Mouse (Mus musculus): ENCODE data around the gene Smarcc1. TPM values are rescaled to one million over a fixed set of nuclear protein-coding genes. Genes with fewer than 3 reads are reported as not detected.
A peak's percentile ranks its signal among the peaks of the same experiment; 100 is the strongest.

Smarcc1 gene
- polyA plus RNA-seq, 1 experiment from 2014 or later = 230 TPM

DNA sequence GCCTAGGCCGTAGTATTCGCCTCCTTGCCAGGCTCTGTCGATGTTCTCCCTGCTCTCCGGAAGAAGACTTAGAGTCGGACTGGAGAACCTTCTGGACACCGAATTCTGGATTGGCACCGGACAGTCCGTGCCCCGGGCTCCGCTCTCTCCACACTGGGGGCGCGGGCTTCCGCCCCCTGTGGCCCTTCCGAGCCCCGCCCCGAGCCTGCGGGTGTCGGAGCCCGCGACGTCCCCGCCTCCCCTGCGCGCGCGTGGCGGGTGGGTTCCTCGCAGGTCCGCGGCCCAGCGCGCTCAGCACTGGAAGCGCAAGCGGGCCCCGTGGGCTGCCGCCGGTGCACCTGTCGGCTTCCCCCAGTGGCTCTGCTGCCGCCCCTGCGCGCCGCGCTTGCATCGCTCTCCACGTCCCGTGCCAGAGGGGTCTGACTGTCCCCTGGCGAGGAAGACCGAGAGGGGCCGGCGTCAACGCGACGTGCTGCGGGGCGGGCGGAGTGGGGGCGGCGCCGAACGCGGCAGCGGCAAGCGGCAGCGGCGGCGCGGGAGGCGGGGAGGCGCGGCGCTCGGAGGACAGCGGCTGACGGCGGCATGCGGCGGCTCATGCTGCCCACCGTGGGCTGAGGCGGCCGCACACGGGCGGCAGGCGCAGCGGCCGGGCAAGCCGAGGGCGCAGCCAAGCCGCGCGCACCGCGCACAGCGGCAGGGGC is 127.5 kb downstream of the Smarcc1 start:
- Histone ChIP-seq H3K9ac (peak overlapping the region; percentile 54), H3K4me3 (peak overlapping the region; percentile 66), H3K9me3 (no peaks in the 10 kb centered on the region), H3K4me1 (peaks cover 16% of the 10 kb centered on the region), H3K27ac (peak overlapping the region; percentile 37; the same call in 1 of the 2 replicates), H3K4me2 (replicated peaks) (peak overlapping the region; percentile 100), H3K36me3 (peaks cover 13% of the 10 kb centered on the region), H3K27me3 (peaks cover 50% of the 10 kb centered on the region)
- ATAC-seq (ENCODE audit: insufficient number of reproducible peaks, insufficient read depth, low FRiP score, low TSS enrichment) = peak; percentile 28
- WGBS = 1% methylated on average over 87 of the region's 93 CpGs

DNA sequence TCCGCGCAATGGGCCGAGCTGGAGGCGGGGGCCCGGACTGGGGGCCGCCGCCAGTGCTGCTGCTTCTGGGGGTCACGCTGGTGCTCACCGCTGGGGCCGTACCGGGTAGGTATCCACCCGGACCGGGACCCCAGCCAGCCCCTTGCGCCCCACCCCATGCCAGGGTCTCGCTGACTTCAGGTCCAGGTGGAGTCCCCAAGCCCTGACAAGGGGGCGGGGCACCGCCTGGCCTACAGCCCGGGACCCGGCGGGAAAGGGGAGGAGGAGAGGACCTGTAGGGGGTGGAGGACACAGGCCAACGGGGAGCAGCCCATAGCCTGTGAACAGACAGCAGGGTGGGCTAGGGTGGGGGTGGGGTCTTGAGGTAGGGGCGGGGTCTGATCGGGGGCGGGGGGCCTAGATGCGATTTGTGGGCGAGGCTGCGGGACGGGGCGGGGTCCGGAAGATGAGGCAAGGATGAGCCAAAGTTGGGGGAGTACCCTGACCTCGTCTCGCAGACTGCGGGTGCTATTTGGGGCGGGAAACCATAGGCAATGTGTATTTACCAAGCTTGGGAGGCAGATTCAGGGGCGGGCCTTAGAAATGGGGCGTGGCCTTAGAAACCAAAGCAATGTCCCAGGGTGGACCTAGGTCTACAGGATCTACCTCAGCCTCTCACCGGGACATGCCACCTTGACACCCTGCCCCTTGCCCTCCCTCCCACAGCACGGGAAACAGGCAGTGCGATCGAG is 128.2 kb downstream of the Smarcc1 start:
- Histone ChIP-seq H3K27me3 (peaks cover 50% of the 10 kb centered on the region), H3K36me3 (peaks cover 7% of the 10 kb centered on the region; the same call in 1 of the 2 replicates), H3K27ac (peak overlapping the region; percentile 37; the same call in 1 of the 2 replicates), H3K4me1 (peaks cover 18% of the 10 kb centered on the region), H3K9ac (peak overlapping the region; percentile 54), H3K9me3 (no peaks in the 10 kb centered on the region), H3K4me2 (replicated peaks) (peak overlapping the region; percentile 100), H3K4me3 (peak overlapping the region; percentile 66)
- 4% methylated on average over 33 of the region's 40 CpGs for WGBS
- ATAC-seq (ENCODE audit: insufficient number of reproducible peaks, insufficient read depth, low FRiP score, low TSS enrichment) = peak; percentile 70

DNA sequence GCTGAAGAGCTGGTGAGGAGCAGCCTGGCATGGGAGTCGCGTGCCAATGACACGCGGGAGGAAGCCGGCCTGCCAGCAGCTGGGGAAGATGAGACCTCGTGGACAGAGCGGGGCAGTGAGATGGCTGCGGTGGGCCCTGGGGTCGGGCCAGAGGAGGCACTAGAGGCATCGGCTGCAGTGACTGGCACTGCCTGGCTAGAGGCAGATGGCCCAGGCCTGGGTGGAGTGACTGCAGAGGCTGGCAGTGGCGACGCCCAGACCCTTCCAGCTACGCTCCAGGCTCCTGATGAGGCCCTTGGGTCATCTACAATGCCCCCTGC is 128.8 kb downstream of the Smarcc1 start:
- peak overlapping the region; percentile 66 for H3K4me3 ChIP-seq
- H3K36me3 ChIP-seq = peaks cover 3% of the 10 kb centered on the region; the same call in 1 of the 2 replicates
- H3K27me3 ChIP-seq = peaks cover 50% of the 10 kb centered on the region
- 50% methylated on average over 13 of the region's 13 CpGs for WGBS
- peak overlapping the region; percentile 38; the same call in 1 of the 2 replicates for H3K9ac ChIP-seq
- H3K27ac ChIP-seq = no peak overlapping the region
- peak overlapping the region; percentile 100 for H3K4me2 ChIP-seq (replicated peaks)
- H3K9me3 ChIP-seq = no peaks in the 10 kb centered on the region
- H3K4me1 ChIP-seq = peaks cover 18% of the 10 kb centered on the region
- peak; percentile 24; the same call in 1 of the 2 replicates for ATAC-seq (ENCODE audit: insufficient number of reproducible peaks, insufficient read depth, low FRiP score, low TSS enrichment)

DNA sequence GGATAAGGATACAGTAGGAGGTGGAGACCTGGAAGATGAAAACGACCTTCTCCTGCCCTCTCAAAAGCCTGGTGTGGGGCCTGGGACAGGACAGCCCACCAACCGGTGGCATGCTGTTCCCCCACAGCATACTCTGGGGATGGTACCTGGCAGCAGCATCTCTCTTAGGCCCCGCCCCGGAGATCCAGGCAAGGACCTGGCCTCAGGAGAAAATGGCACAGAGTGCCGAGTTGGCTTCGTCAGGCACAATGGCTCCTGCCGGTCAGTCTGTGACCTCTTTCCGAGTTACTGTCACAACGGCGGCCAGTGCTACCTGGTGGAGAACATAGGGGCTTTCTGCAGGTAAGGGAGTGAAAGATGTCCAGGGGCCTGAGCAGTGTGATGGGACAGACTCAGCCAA is 129.5 kb downstream of the Smarcc1 start:
- peaks cover 18% of the 10 kb centered on the region for H3K4me1 ChIP-seq
- no peaks in the 10 kb centered on the region for H3K9me3 ChIP-seq
- no peak overlapping the region for H3K4me3 ChIP-seq
- 81% methylated on average over 10 of the region's 10 CpGs for WGBS
- H3K27me3 ChIP-seq = peaks cover 45% of the 10 kb centered on the region
- ATAC-seq (ENCODE audit: insufficient number of reproducible peaks, insufficient read depth, low FRiP score, low TSS enrichment) = no peak
- no peak overlapping the region for H3K4me2 ChIP-seq (replicated peaks)
- H3K27ac ChIP-seq = no peak overlapping the region
- H3K9ac ChIP-seq = no peak overlapping the region
- H3K36me3 ChIP-seq = no peaks in the 10 kb centered on the region

DNA sequence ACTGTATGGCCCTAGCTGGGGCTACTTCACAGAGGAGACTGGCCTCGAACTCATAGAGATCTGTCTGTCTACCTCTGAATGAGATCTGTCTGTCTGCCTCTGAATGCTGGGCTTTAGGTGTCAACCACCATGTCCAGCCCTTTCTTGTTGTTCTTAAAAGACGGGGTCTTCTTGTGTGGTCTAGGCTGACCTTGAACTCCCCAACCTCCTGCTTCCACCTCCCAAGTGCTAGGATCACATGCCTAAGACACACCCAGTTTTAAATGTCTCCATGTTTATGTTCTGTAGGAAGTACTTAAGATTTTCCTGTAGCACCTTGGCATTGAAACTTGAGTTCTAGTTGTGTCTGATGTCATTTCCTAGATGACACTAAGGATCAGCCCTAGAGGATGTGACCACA is 131.4 kb downstream of the Smarcc1 start:
- Histone ChIP-seq H3K36me3 (no peaks in the 10 kb centered on the region), H3K27me3 (peaks cover 28% of the 10 kb centered on the region), H3K4me1 (peaks cover 18% of the 10 kb centered on the region), H3K27ac (no peak overlapping the region), H3K4me3 (no peak overlapping the region), H3K4me2 (replicated peaks) (no peak overlapping the region), H3K9ac (no peak overlapping the region), H3K9me3 (no peaks in the 10 kb centered on the region)
- ATAC-seq (ENCODE audit: insufficient number of reproducible peaks, insufficient read depth, low FRiP score, low TSS enrichment) = no peak
- 84% methylated on average over 2 of the region's 2 CpGs for WGBS

DNA sequence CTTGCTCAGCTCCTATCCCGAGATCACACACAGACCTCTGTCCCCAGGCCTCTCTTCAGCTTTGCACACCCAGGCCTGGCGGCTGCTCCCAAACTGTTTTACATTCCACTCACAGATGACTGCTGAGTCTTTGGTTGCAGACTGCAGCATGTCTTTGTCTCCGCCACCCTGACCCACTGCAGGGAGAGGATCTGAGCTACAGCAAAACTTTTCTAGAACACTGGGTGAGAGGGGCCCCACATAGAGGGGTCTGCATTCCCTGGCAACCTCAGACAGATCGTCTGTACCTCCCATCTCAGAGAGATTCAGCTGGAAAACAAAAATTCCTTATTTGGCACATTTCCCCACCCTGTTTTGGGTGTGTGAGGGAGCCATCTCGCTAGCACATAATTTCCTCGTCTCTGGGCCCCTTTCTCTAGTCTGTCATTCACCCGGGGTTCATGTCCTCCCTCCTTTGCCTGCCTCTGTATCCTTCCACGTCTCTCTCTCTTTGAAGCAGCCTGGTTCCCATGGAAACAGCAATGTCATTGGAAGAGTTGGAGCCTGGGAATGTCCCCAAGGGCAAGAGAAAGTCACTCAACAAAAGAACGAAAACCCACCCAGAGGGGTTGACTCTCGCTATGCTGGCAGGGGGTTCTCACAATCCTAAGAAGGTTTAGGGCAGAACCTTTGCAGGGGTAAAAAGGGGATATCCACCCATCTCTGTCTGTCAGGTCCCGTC is 132.5 kb downstream of the Smarcc1 start:
- Histone ChIP-seq H3K4me1 (peaks cover 18% of the 10 kb centered on the region), H3K27me3 (peaks cover 18% of the 10 kb centered on the region), H3K27ac (peak overlapping the region; percentile 85), H3K4me2 (replicated peaks) (peak overlapping the region; percentile 25; the same call in 1 of the 2 replicates), H3K9me3 (no peaks in the 10 kb centered on the region), H3K9ac (peak overlapping the region; percentile 24; the same call in 1 of the 2 replicates), H3K36me3 (no peaks in the 10 kb centered on the region), H3K4me3 (no peak overlapping the region)
- 10% methylated on average over 11 of the region's 11 CpGs for WGBS
- ATAC-seq (ENCODE audit: insufficient number of reproducible peaks, insufficient read depth, low FRiP score, low TSS enrichment) = 0 out of 2 replicates have a peak, but pooled peaks have one; percentile 58

DNA sequence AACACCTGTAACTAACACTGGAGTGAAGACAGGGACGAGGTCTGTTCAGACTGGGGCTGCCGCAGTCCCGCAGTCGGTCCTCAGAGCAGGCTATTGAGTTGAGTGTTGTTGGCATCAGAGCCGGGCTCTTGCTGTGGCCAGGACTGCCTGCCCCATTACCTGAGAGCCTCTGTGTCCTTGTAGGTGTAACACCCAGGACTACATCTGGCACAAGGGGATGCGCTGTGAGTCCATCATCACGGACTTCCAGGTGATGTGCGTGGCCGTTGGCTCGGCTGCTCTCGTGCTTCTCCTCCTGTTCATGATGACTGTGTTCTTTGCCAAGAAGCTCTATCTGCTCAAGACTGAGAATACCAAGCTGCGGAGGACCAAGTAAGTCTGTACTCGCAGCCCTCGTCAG is 133.3 kb downstream of the Smarcc1 start:
- WGBS = 89% methylated on average over 14 of the region's 14 CpGs
- peaks cover 17% of the 10 kb centered on the region for H3K4me1 ChIP-seq
- no peak overlapping the region for H3K27ac ChIP-seq

DNA sequence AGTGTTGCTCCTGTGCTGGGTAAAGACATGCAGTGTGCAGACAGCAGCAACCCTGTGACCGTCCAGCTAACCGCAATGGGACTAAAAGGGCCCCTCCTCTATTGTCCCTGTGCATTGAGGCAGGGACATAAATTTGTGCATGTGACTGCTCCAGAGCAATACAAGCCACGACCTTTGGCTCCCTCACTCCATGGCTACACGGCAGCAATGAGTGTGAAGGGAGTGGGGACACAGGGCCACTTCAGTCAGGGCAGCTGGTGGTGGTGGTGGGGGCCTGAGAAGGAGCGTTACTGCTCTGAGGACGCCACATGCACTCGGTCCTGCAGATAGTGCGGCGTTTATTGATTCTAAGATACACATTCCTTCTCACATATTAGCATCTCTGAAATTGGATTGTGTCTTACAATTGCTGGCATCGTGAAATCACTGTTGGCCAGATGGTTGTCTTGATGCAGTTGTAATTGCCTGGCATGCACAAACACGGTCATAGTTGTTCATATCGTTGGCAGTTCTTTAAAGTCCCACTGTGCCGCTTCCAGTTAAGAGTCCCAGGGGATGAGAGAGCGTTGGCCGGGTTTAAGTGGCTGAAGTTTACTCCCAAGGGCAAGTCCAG is 138.0 kb downstream of the Smarcc1 start:
- Histone ChIP-seq H3K9ac (no peak overlapping the region), H3K4me3 (no peak overlapping the region), H3K27me3 (no peaks in the 10 kb centered on the region), H3K36me3 (no peaks in the 10 kb centered on the region), H3K27ac (no peak overlapping the region), H3K9me3 (no peaks in the 10 kb centered on the region), H3K4me2 (replicated peaks) (no peak overlapping the region), H3K4me1 (no peaks in the 10 kb centered on the region)
- peak; percentile 81; the same call in 1 of the 2 replicates for ATAC-seq (ENCODE audit: insufficient number of reproducible peaks, insufficient read depth, low FRiP score, low TSS enrichment)
- WGBS = 72% methylated on average over 15 of the region's 15 CpGs

More for the DNA sequence above, 133.3 kb downstream of the Smarcc1 start:
- no peak for ATAC-seq (ENCODE audit: insufficient number of reproducible peaks, insufficient read depth, low FRiP score, low TSS enrichment)
- H3K27me3 ChIP-seq = peaks cover 10% of the 10 kb centered on the region
- H3K9ac ChIP-seq = no peak overlapping the region
- no peak overlapping the region for H3K4me3 ChIP-seq
- no peaks in the 10 kb centered on the region for H3K36me3 ChIP-seq
- no peaks in the 10 kb centered on the region for H3K9me3 ChIP-seq
- no peak overlapping the region for H3K4me2 ChIP-seq (replicated peaks)

DNA sequence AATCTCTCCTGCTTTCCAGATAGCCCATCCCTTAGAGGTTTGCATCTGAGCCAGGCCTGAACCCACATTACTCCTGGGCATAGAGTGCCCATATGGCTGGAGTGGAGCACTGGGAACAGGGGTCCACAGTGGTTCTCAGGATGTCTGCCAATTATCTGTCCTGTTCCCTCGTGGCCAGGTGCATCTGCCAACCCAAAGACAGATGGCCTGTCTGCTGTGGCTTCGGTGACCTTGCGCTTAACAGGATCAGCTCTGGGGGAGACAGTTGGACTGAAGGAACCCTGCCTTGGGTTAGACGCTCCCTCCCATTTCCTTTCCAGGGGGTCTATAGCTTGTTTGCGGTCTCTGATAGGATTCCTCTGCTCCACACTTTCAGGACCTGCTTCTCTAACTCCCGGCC is 141.1 kb downstream of the Smarcc1 start:
- WGBS = 79% methylated on average over 6 of the region's 6 CpGs
- H3K36me3 ChIP-seq = no peaks in the 10 kb centered on the region
- no peak overlapping the region for H3K4me2 ChIP-seq (replicated peaks)
- no peak for ATAC-seq (ENCODE audit: insufficient number of reproducible peaks, insufficient read depth, low FRiP score, low TSS enrichment)
- no peaks in the 10 kb centered on the region for H3K27me3 ChIP-seq
- no peak overlapping the region for H3K27ac ChIP-seq
- no peak overlapping the region for H3K4me3 ChIP-seq
- no peaks in the 10 kb centered on the region for H3K4me1 ChIP-seq
- no peaks in the 10 kb centered on the region for H3K9me3 ChIP-seq
- no peak overlapping the region for H3K9ac ChIP-seq

DNA sequence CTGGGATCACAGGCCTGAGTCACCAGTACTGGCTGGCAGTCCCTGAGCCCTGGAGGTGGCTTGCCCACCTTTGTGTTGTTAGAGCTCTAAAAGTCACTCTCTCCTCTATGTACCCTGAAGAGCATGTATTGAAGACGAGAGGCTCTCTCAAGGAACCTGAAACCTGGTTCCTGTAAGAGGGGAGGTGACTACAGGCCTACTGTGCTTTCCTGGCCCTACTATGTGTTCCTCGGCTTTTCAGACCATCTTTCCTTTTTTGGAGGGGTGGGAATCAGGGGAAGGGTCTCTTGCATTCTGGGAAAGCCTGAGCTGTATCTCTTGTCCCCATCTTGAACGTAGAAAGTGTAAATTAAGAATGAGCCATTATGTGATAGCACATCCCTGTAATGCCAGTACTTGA is 141.6 kb downstream of the Smarcc1 start:
- Histone ChIP-seq H3K4me2 (replicated peaks) (no peak overlapping the region), H3K36me3 (no peaks in the 10 kb centered on the region), H3K9ac (no peak overlapping the region), H3K9me3 (no peaks in the 10 kb centered on the region), H3K27me3 (no peaks in the 10 kb centered on the region), H3K4me3 (no peak overlapping the region), H3K27ac (no peak overlapping the region), H3K4me1 (no peaks in the 10 kb centered on the region)
- 84% methylated on average over 3 of the region's 3 CpGs for WGBS
- no peak for ATAC-seq (ENCODE audit: insufficient number of reproducible peaks, insufficient read depth, low FRiP score, low TSS enrichment)

DNA sequence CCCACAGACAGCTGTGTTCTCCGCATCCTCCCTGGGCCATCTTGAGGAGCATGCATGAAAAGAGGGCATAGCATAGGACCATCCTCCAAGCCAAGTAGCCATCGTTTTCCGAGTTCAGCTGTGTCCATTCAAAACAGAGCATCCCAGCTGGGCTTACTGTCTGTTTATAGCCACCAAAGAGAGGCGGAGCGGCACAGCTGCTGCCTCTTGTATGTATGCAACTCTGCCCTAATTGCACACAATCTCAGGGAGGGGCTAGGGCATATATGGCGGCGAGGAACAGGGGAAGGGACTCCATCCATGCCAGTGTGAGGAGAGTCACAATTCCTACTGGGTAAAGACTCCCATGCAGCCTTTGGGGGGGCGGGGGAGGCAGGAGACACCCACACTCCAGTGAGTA is 145.7 kb downstream of the Smarcc1 start:
- no peak for ATAC-seq (ENCODE audit: insufficient number of reproducible peaks, insufficient read depth, low FRiP score, low TSS enrichment)

More for the DNA sequence above, 145.7 kb downstream of the Smarcc1 start:
- no peaks in the 10 kb centered on the region for H3K9me3 ChIP-seq
- H3K36me3 ChIP-seq = no peaks in the 10 kb centered on the region
- no peak overlapping the region for H3K9ac ChIP-seq
- no peaks in the 10 kb centered on the region for H3K27me3 ChIP-seq
- no peak overlapping the region for H3K4me3 ChIP-seq
- H3K4me2 ChIP-seq (replicated peaks) = no peak overlapping the region
- no peak overlapping the region for H3K27ac ChIP-seq
- H3K4me1 ChIP-seq = no peaks in the 10 kb centered on the region
- 85% methylated on average over 8 of the region's 8 CpGs for WGBS

Measured in embryonic facial prominence, embryonic 12.5 days (tissue).